Mouse (Mus musculus) adrenal gland, adult 2 months (tissue): ENCODE results near the gene Nmrk2. TPM values are rescaled to one million over a fixed set of nuclear protein-coding genes. Genes with fewer than 3 reads are reported as not detected.

ENCODE experiments used
- DNase-seq: peaks from one replicate; pipeline ENCODE4 v3.0.0; 2021
- polyA plus RNA-seq: library from polyadenylated mRNA; depleted of rRNA; stranded (reverse); fragments of >200 nt; gene quantifications from 2 replicates; pipeline ENCODE4 v1.2.3, GENCODE M21; 2012; rRNA removed
- total RNA-seq, 2 experiments: library from RNA; stranded (reverse); gene quantifications; 2 replicates each; pipeline ENCODE4 v1.2.3; 2021

The Nmrk2 gene
- total and polyA plus RNA-seq, 3 experiments, result not detected

DNA sequence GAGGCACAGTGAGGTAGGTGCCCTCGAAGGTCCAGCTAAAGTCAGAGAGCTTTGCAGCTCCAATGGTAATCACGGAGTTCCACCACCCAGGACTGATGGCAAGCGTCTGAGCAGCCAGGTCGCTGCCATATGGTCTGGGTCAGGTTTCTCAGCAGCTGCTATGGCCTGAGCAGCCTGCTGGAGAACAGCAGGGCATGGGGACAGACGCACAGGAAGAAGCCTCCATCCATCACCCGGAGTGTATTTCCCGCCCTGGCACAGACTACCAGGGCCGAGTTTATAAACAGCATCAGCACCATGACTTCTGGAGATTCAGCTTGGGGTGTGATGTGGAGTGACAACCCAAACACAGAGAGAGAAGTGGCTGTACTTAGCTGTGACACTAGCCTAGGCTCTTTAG, 36.7 kb downstream of the Nmrk2 start:
- DNase-seq, result peak; percentile 18

DNA sequence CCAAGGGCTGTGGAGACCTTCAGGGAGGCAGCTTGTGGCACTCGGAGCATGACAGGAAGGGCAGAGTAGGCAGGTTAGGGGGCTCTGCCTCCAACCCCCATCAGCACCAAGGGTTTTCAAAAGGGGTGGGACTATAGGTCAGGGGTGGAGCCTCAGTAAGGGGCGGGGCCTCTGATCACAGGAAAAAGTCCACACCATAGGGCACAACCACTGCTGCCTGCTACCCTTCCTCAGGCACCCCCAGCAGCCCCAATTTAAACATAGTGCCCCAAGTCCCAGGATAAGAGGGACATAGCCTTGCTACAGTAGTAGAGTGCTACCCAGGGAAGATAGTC, 39.6 kb downstream of the Nmrk2 start:
- DNase-seq, result no peak

DNA sequence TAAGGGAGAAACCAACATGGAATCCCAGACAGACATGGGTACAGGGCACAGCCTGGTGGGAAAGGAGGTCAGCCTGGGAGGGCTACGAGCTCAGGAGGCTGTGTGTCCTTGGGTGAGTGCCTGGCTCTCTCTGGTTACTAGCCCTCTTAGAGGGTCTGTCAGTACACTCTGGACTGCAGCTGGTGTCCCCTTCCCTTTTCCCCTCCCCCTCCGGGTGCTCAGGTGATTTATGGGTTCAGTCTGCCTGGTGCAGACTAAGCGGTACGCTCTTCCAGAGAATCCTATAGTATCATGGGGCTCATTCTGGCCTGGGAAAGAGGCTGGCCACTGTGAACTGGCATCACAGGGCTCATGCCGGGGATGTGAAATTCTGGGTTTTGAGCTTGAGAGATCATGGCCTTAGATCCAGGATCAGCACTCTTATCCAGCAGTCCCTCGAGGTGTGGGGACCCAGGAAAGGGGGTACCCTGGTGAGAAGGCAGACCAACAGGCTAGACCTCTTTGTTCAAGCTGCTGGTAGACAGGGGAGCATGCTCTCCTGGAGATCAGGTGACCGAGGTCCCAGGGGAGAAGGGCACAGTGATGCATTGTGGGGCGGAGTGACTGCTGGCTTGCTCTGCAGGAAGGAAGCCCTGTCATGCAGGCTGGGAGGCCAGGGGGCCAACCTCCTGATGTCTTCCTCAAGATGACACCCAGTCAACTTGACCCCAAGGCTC, 40.1 kb downstream of the Nmrk2 start:
- peak; percentile 65 for DNase-seq

GRCm38 (mm10) chr10:81154736-81155135, 47.1 kb downstream of the Nmrk2 start:
- no peak for DNase-seq

GRCm38 (mm10) chr10:81154313-81154712, 47.5 kb downstream of the Nmrk2 start:
- DNase-seq, result no peak

DNA sequence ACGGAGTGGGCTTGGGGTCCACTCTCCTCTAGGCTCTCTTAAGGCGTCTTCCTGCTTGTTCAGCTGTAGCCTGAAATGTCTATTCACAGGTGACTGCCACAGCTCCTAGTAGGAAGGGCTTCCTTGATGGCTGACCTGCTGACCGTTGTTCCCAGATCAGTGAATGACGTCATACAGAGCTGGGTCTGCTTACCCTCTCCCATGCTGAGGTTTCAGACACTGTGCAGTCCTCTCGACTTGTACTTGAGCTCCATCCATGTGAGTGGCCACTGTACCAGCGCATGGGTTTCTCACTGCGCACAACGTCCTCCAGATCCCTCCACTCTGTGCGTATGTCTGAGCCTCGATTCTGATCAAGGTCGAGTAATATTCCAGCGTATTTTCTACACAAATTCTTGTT, 49.2 kb downstream of the Nmrk2 start:
- no peak for DNase-seq

- DNase-seq, result no peak
Observed at GRCm38 (mm10) chr10:81151261-81151660, 50.6 kb downstream of the Nmrk2 start.

Other genes starting within 250 kb of the Nmrk2 start
- 1 to 10 TPM; 5.4 to 9.2 TPM for gene Gng7, start 187.1 kb downstream of the Nmrk2 start, total RNA-seq
- gene Gng7, start 187.1 kb downstream of the Nmrk2 start, polyA plus RNA-seq, result 8.5 and 8.6 TPM in 2 replicates
- gene Diras1, start 176.4 kb downstream of the Nmrk2 start, total RNA-seq, result 1 to 10 TPM; 1.4 to 3.6 TPM
- gene Diras1, start 176.4 kb downstream of the Nmrk2 start, polyA plus RNA-seq, result 2.1 and 2.4 TPM in 2 replicates
- 10 to 100 TPM; 50.9 to 53.0 TPM for gene Slc39a3, start 164.6 kb downstream of the Nmrk2 start, total RNA-seq
- 121 and 154 TPM in 2 replicates for gene Slc39a3, start 164.6 kb downstream of the Nmrk2 start, polyA plus RNA-seq
- 100 to 1,000 TPM; 198 to 288 TPM for gene Sgta, start 141.9 kb downstream of the Nmrk2 start, total RNA-seq
- 495 and 554 TPM in 2 replicates for gene Sgta, start 141.9 kb downstream of the Nmrk2 start, polyA plus RNA-seq
- gene Thop1, start 132.0 kb downstream of the Nmrk2 start, total RNA-seq, result 10 to 100 TPM; 40.5 to 77.9 TPM
- 75.0 and 95.7 TPM in 2 replicates for gene Thop1, start 132.0 kb downstream of the Nmrk2 start, polyA plus RNA-seq
- under 1 TPM; 0.59 to 0.86 TPM for gene Creb3l3, start 103.2 kb downstream of the Nmrk2 start, total RNA-seq
- 0.39 and 0.89 TPM in 2 replicates for gene Creb3l3, start 103.2 kb downstream of the Nmrk2 start, polyA plus RNA-seq
- 100 to 1,000 TPM; 157 to 185 TPM for gene Map2k2, start 96.1 kb downstream of the Nmrk2 start, total RNA-seq
- 787 and 873 TPM in 2 replicates for gene Map2k2, start 96.1 kb downstream of the Nmrk2 start, polyA plus RNA-seq
- gene Zbtb7a, start 66.8 kb downstream of the Nmrk2 start, total RNA-seq, result 10 to 100 TPM; 62.9 to 80.9 TPM
- 150 and 158 TPM in 2 replicates for gene Zbtb7a, start 66.8 kb downstream of the Nmrk2 start, polyA plus RNA-seq
- gene Pias4, start 34.1 kb downstream of the Nmrk2 start, total RNA-seq, result 10 to 100 TPM; 27.3 to 29.8 TPM
- gene Pias4, start 34.1 kb downstream of the Nmrk2 start, polyA plus RNA-seq, result 41.4 and 48.6 TPM in 2 replicates
- 1,000 to 10,000 TPM; 1,393 to 1,508 TPM for gene Eef2, start 25.4 kb downstream of the Nmrk2 start, total RNA-seq
- gene Eef2, start 25.4 kb downstream of the Nmrk2 start, polyA plus RNA-seq, result 1,342 and 1,424 TPM in 2 replicates
- 10 to 100 TPM; 74.6 to 76.7 TPM for gene Dapk3, start 19.0 kb downstream of the Nmrk2 start, total RNA-seq
- gene Dapk3, start 19.0 kb downstream of the Nmrk2 start, polyA plus RNA-seq, result 100 and 127 TPM in 2 replicates
- not detected for gene 4930442H23Rik, start 18.2 kb downstream of the Nmrk2 start, total RNA-seq
- 0.12 TPM in 1 of 2 replicates, not detected in the other for gene 4930442H23Rik, start 18.2 kb downstream of the Nmrk2 start, polyA plus RNA-seq
- 1 to 10 TPM; 2.4 to 3.8 TPM for gene Atcay, start 28.8 kb upstream of the Nmrk2 start, total RNA-seq
- 1.4 and 1.6 TPM in 2 replicates for gene Atcay, start 28.8 kb upstream of the Nmrk2 start, polyA plus RNA-seq
- gene Zfr2, start 31.1 kb upstream of the Nmrk2 start, total RNA-seq, result 10 to 100 TPM; 12.6 to 14.1 TPM
- 38.7 and 47.5 TPM in 2 replicates for gene Zfr2, start 31.1 kb upstream of the Nmrk2 start, polyA plus RNA-seq
- gene Matk, start 50.9 kb upstream of the Nmrk2 start, total RNA-seq, result under 1 TPM; 0.69 to 0.73 TPM
- gene Matk, start 50.9 kb upstream of the Nmrk2 start, polyA plus RNA-seq, result 0.86 and 1.0 TPM in 2 replicates
- gene Mrpl54, start 64.9 kb upstream of the Nmrk2 start, total RNA-seq, result 100 to 1,000 TPM; 123 to 131 TPM
- gene Mrpl54, start 64.9 kb upstream of the Nmrk2 start, polyA plus RNA-seq, result 193 and 221 TPM in 2 replicates
- 100 to 1,000 TPM in 1 of 2 experiments, 10 to 100 TPM in 1; 83.5 to 121 TPM for gene Apba3, start 64.9 kb upstream of the Nmrk2 start, total RNA-seq
- 165 and 188 TPM in 2 replicates for gene Apba3, start 64.9 kb upstream of the Nmrk2 start, polyA plus RNA-seq
- gene Tjp3, start 89.5 kb upstream of the Nmrk2 start, total RNA-seq, result under 1 TPM; 0.41 to 0.92 TPM
- gene Tjp3, start 89.5 kb upstream of the Nmrk2 start, polyA plus RNA-seq, result 0.52 and 0.72 TPM in 2 replicates
- 10 to 100 TPM; 34.3 to 44.6 TPM for gene Pip5k1c, start 90.9 kb upstream of the Nmrk2 start, total RNA-seq
- 71.0 and 72.8 TPM in 2 replicates for gene Pip5k1c, start 90.9 kb upstream of the Nmrk2 start, polyA plus RNA-seq
- gene Cactin, start 119.1 kb upstream of the Nmrk2 start, total RNA-seq, result 10 to 100 TPM; 32.6 to 40.3 TPM
- gene Cactin, start 119.1 kb upstream of the Nmrk2 start, polyA plus RNA-seq, result 35.5 and 37.4 TPM in 2 replicates
- gene Tbxa2r, start 126.7 kb upstream of the Nmrk2 start, total RNA-seq, result 10 to 100 TPM; 33.2 to 45.4 TPM
- gene Tbxa2r, start 126.7 kb upstream of the Nmrk2 start, polyA plus RNA-seq, result 137 and 154 TPM in 2 replicates
- gene Gipc3, start 141.2 kb upstream of the Nmrk2 start, total RNA-seq, result 10 to 100 TPM in 1 of 2 experiments, 1 to 10 TPM in 1; 2.9 to 10.3 TPM
- gene Gipc3, start 141.2 kb upstream of the Nmrk2 start, polyA plus RNA-seq, result 2.8 and 3.2 TPM in 2 replicates
- 10 to 100 TPM; 81.6 to 89.9 TPM for gene Hmg20b, start 148.4 kb upstream of the Nmrk2 start, total RNA-seq
- gene Hmg20b, start 148.4 kb upstream of the Nmrk2 start, polyA plus RNA-seq, result 272 and 280 TPM in 2 replicates
- gene Mfsd12, start 155.4 kb upstream of the Nmrk2 start, total RNA-seq, result 10 to 100 TPM; 15.3 to 16.5 TPM
- 69.3 and 77.4 TPM in 2 replicates for gene Mfsd12, start 155.4 kb upstream of the Nmrk2 start, polyA plus RNA-seq
- gene 4930404N11Rik, start 163.8 kb upstream of the Nmrk2 start, total RNA-seq, result 1 to 10 TPM; 1.2 to 3.6 TPM
- gene 4930404N11Rik, start 163.8 kb upstream of the Nmrk2 start, polyA plus RNA-seq, result 9.7 and 12.4 TPM in 2 replicates
- 10 to 100 TPM; 40.7 to 45.0 TPM for gene Fzr1, start 176.5 kb upstream of the Nmrk2 start, total RNA-seq
- 95.6 and 103 TPM in 2 replicates for gene Fzr1, start 176.5 kb upstream of the Nmrk2 start, polyA plus RNA-seq
- gene Dohh, start 182.4 kb upstream of the Nmrk2 start, total RNA-seq, result 10 to 100 TPM; 39.6 to 54.3 TPM
- 125 and 132 TPM in 2 replicates for gene Dohh, start 182.4 kb upstream of the Nmrk2 start, polyA plus RNA-seq
- 1 to 10 TPM; 1.8 to 2.5 TPM for gene Gm48551, start 182.4 kb upstream of the Nmrk2 start, total RNA-seq
- 2.9 and 6.7 TPM in 2 replicates for gene Gm48551, start 182.4 kb upstream of the Nmrk2 start, polyA plus RNA-seq
- 1 to 10 TPM in 1 of 2 experiments, not detected in 1; 1.4 TPM for gene Gm48552, start 187.0 kb upstream of the Nmrk2 start, total RNA-seq
- 2.5 and 4.4 TPM in 2 replicates for gene Gm48552, start 187.0 kb upstream of the Nmrk2 start, polyA plus RNA-seq
- 1 to 10 TPM; 1.4 to 1.6 TPM for gene Smim24, start 191.0 kb upstream of the Nmrk2 start, total RNA-seq
- 4.5 and 5.4 TPM in 2 replicates for gene Smim24, start 191.0 kb upstream of the Nmrk2 start, polyA plus RNA-seq